Mouse (Mus musculus) thymus, postnatal 0 days (tissue): ENCODE measurements at regions not wholly inside any gene's neighbourhood (a gene's known extent, or its start where the extent isn't known, plus 50 kb on each side); places are given as distances from the start of the nearest gene placed in this dataset. TPM values are rescaled to one million over a fixed set of nuclear protein-coding genes. Genes with fewer than 3 reads are reported as not detected.

Experiments
- DNase-seq: peaks from one replicate; pipeline ENCODE4 v3.0.0-alpha.2; 2015; ENCODE audit warnings: low spot score
- microRNA counts: library from miRNA; unstranded; fragments of <30 nt; microRNA quantifications from one replicate; lab custom pipeline; 2015
- microRNA-seq: library from miRNA; unstranded; fragments of <30 nt; microRNA quantifications from one replicate; pipeline ENCODE4, GENCODE M21; 2016; ENCODE audit warnings: borderline number of aligned reads

DNA sequence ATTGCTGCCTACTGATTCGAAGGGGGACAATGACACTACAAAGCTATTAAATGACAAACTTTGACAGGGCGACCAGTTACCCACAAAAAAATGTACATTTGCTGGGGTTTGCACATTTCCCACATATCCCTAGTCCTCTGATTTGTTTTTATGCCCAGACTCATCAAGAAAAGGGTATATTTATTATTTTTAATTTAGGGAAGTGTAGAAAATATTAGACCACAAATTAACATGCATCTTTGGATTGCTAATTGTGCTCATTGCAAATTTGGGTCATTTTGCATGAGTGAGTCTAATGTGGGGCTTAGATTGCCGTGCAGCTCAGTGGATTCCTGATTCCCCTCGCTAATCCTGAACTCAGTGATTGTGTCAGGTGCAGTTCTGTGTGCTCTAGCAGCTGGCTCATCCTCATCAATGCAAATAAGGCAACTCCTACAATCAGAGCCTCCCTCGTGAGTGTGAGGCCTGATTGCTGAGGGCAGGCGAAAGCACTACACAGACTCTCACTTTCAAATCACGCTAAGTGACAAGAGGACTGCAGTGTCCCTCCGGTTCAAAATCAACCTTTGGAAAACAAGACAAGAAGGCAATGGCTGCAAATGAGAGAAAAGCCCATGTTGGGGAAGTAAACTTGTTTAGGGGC, 156.7 kb upstream of the Tmem161b start:
- DNase-seq: no peak

DNA sequence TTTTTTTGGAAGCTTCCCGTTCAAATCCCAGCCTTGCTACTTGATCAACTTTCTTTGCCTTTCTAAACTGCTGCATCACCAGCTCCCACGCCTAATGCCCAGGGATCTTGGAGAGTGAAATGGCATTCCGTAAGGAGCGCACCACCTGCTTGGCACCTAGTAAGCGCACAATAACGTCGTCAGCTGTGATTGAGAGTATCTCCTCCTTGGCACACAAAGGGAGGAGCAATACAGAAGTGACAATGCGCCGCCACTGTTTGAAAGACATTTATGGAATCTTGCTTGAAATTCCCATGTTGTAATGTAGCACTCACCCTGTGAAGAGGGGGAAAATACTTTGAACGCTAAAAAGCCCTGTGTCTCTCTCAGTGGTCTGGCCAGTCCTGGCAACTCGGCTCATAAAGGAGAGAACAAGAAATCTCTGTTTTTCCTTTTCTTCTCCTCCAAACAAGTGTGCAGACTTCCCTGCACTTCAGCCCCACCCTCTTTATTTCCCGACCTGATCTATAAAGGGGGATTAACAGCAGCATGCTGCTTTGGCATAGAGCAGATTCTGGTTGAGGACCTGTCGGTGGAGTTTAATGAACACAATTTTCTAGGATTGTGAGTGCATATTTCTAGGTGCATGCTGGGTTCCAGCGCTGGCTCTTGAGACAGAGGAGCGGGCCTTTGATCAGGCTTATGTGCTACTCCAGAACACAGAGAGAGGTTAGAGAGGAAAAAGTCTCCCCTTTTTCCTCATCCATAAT, 155.7 kb upstream of the Tmem161b start:
- DNase-seq: no peak

DNA sequence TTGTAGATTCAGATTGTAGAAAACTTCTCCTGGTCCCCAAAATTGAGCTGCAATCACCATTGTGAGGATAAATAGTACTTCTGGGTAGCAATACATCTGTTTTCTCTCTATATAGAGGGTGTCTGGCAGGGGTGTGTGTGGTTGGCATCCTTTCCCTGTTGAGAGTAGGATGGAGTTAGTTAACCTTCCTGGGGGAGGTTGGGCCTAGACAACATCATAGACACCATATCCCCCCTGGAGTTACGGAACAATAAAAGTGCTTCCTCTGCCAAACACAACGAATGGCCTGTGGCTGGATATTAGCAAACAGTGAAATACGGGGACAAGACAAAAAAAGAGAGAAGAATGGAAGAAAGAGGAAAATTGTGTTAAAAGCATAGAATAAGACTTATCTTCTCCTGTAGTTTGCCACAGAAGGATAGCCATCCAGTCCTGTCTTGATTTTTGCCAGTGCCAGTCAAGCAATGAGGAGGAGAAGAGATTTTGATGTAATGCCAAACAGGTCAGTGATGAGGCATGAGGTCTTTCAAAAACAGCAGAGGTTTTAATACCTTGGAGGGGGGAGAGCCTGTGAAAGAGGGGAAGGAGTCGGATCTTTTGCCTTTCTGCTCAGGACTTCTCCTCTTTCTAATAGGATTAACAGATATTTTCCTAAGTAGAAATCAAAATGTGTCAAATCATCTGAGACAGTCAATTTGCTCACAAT, 155.0 kb upstream of the Tmem161b start:
- no peak for DNase-seq

DNA sequence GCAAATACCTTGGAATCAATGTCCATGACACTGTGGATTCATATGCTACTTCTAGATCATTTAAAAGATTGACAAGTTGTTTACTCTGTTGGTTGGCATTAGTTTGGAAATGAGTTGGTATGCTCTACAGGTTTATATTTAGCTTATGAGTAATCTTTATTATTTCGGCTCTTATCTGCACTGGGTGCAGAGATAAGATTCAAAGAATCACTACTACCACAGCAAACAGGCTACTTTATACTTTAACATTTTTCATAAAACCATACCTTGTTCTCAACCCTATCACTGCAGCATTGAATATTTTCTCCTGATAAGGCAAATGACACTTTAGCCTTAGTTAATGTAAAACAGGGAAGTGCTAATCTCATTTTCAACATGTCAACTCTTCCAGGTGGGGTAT, 153.7 kb upstream of the Tmem161b start:
- DNase-seq: no peak

MicroRNAs in the stretch of these regions (microRNA counts, 519-probe panel; counts per million panel counts)
- 473 counts per million, percentile 71 among the panel's probes with 10 or more counts for microRNA mmu-miR-9 (lab: Ali Mortazavi, UCI)

Small RNA genes in the stretch of these regions (microRNA-seq; reads per million reads assigned to microRNA genes)
- gene Mir9-2: not detected
